Mouse (Mus musculus): ENCODE data around the gene Naa15. TPM values are rescaled to one million over a fixed set of nuclear protein-coding genes. Genes with fewer than 3 reads are reported as not detected.

Gene Naa15
- total and polyA plus RNA-seq, 2 experiments from 2014 or later: 29.7 to 36.9 TPM

GRCm38 (mm10) chr3:51375307-51376265, 39.4 kb upstream of the Naa15 start:
- peak; percentile 67 for TF ChIP-seq CTCF (IDR thresholded peaks at IDR 0.05; ENCODE audit: low read depth)
- WGBS: 86% methylated on average over 19 of the region's 19 CpGs
- peak; percentile 17 for DNase-seq

GRCm38 (mm10) chr3:51377878-51378664, 36.9 kb upstream of the Naa15 start:
- H3K9ac ChIP-seq: no peak overlapping the region
- no peaks in the 10 kb centered on the region for H3K9me3 ChIP-seq (ENCODE audit: low read length)
- no peaks in the 10 kb centered on the region for H3K36me3 ChIP-seq (ENCODE audit: insufficient read depth)
- H3K4me1 ChIP-seq (ENCODE audit: insufficient read depth): no peaks in the 10 kb centered on the region
- peak overlapping the region; percentile 27 for H3K4me2 ChIP-seq (ENCODE audit: low read depth)
- peak; percentile 47 for DNase-seq
- H3K4me3 ChIP-seq (ENCODE audit: low read depth, low read length): no peak overlapping the region
- TF ChIP-seq CTCF (IDR thresholded peaks at IDR 0.05; ENCODE audit: low read depth): peak; percentile 61
- no peak overlapping the region for H3K27ac ChIP-seq (ENCODE audit: low read depth, low read length)
- peak; percentile 59; the same call in 1 of the 2 replicates for ATAC-seq
- 48% methylated on average over 31 of the region's 31 CpGs for WGBS
- no peaks in the 10 kb centered on the region for H3K27me3 ChIP-seq (ENCODE audit: insufficient read depth, low read length)

More at GRCm38 (mm10) chr3:51375307-51376265, 39.4 kb upstream of the Naa15 start:
- Histone ChIP-seq H3K9ac (no peak overlapping the region), H3K27ac (ENCODE audit: low read depth, low read length) (no peak overlapping the region), H3K36me3 (ENCODE audit: insufficient read depth) (no peaks in the 10 kb centered on the region), H3K27me3 (ENCODE audit: insufficient read depth, low read length) (no peaks in the 10 kb centered on the region), H3K9me3 (ENCODE audit: low read length) (no peaks in the 10 kb centered on the region), H3K4me1 (ENCODE audit: insufficient read depth) (no peaks in the 10 kb centered on the region), H3K4me2 (ENCODE audit: low read depth) (no peak overlapping the region), H3K4me3 (ENCODE audit: low read depth, low read length) (no peak overlapping the region)
- ATAC-seq: no peak

- H3K9me3 ChIP-seq (ENCODE audit: low read length): no peaks in the 10 kb centered on the region
- H3K9ac ChIP-seq: no peak overlapping the region
- ATAC-seq (no peak), DNase-seq (no peak)
- H3K4me3 ChIP-seq (ENCODE audit: low read depth, low read length): no peak overlapping the region
- H3K4me1 ChIP-seq (ENCODE audit: insufficient read depth): no peaks in the 10 kb centered on the region
- H3K4me2 ChIP-seq (ENCODE audit: low read depth): no peak overlapping the region
- H3K27me3 ChIP-seq (ENCODE audit: insufficient read depth, low read length): no peaks in the 10 kb centered on the region
- no peak overlapping the region for H3K27ac ChIP-seq (ENCODE audit: low read depth, low read length)
- 95% methylated on average over 3 of the region's 3 CpGs for WGBS
- no peaks in the 10 kb centered on the region for H3K36me3 ChIP-seq (ENCODE audit: insufficient read depth)
- TF ChIP-seq CTCF (IDR thresholded peaks at IDR 0.05; ENCODE audit: low read depth): no peak
These were observed 36.3 kb upstream of the Naa15 start for GRCm38 (mm10) chr3:51378665-51378946.

- no peak overlapping the region for H3K9ac ChIP-seq
- H3K9me3 ChIP-seq (ENCODE audit: low read length): no peaks in the 10 kb centered on the region
- no peak overlapping the region for H3K4me3 ChIP-seq (ENCODE audit: low read depth, low read length)
- no peak overlapping the region for H3K27ac ChIP-seq (ENCODE audit: low read depth, low read length)
- 86% methylated on average over 5 of the region's 5 CpGs for WGBS
- DNase-seq (no peak), ATAC-seq (no peak)
- H3K27me3 ChIP-seq (ENCODE audit: insufficient read depth, low read length): no peaks in the 10 kb centered on the region
- H3K4me1 ChIP-seq (ENCODE audit: insufficient read depth): no peaks in the 10 kb centered on the region
- no peak for TF ChIP-seq CTCF (IDR thresholded peaks at IDR 0.05; ENCODE audit: low read depth)
- no peak overlapping the region for H3K4me2 ChIP-seq (ENCODE audit: low read depth)
- H3K36me3 ChIP-seq (ENCODE audit: insufficient read depth): no peaks in the 10 kb centered on the region
These were observed 34.9 kb upstream of the Naa15 start for GRCm38 (mm10) chr3:51379786-51380659.

- WGBS: 74% methylated on average over 2 of the region's 5 CpGs
- no peak for TF ChIP-seq CTCF (IDR thresholded peaks at IDR 0.05; ENCODE audit: low read depth)
- H3K4me1 ChIP-seq (ENCODE audit: insufficient read depth): no peaks in the 10 kb centered on the region
- ATAC-seq: no peak
- no peaks in the 10 kb centered on the region for H3K27me3 ChIP-seq (ENCODE audit: insufficient read depth, low read length)
- no peak overlapping the region for H3K4me3 ChIP-seq (ENCODE audit: low read depth, low read length)
- no peak overlapping the region for H3K4me2 ChIP-seq (ENCODE audit: low read depth)
- H3K9ac ChIP-seq: no peak overlapping the region
- no peak for DNase-seq
- no peaks in the 10 kb centered on the region for H3K9me3 ChIP-seq (ENCODE audit: low read length)
- H3K36me3 ChIP-seq (ENCODE audit: insufficient read depth): no peaks in the 10 kb centered on the region
- no peak overlapping the region for H3K27ac ChIP-seq (ENCODE audit: low read depth, low read length)
These were observed 34.3 kb upstream of the Naa15 start for GRCm38 (mm10) chr3:51380660-51381014.

- Histone ChIP-seq H3K4me1 (ENCODE audit: insufficient read depth) (no peaks in the 10 kb centered on the region), H3K9me3 (ENCODE audit: low read length) (no peaks in the 10 kb centered on the region), H3K36me3 (ENCODE audit: insufficient read depth) (no peaks in the 10 kb centered on the region), H3K27ac (ENCODE audit: low read depth, low read length) (no peak overlapping the region), H3K4me3 (ENCODE audit: low read depth, low read length) (no peak overlapping the region), H3K4me2 (ENCODE audit: low read depth) (no peak overlapping the region), H3K9ac (no peak overlapping the region), H3K27me3 (ENCODE audit: insufficient read depth, low read length) (no peaks in the 10 kb centered on the region)
- no peak for TF ChIP-seq CTCF (IDR thresholded peaks at IDR 0.05; ENCODE audit: low read depth)
- ATAC-seq: no peak
- 33% methylated on average over 12 of the region's 12 CpGs for WGBS
- no peak for DNase-seq
These were observed 31.5 kb upstream of the Naa15 start for GRCm38 (mm10) chr3:51383409-51383808.

Measured in forebrain, postnatal 0 days (tissue).